Mouse (Mus musculus) G1E (cell line): ENCODE results near the gene Zg16. TPM values are rescaled to one million over a fixed set of nuclear protein-coding genes. Genes with fewer than 3 reads are reported as not detected.

ENCODE experiments used
- ATAC-seq: 2 replicates; pipeline ENCODE4 v1.8.0; 2016; ENCODE audit warnings: mild to moderate bottlenecking; ENCODE audit not compliant: insufficient number of reproducible peaks, poor library complexity, low FRiP score, severe bottlenecking; ENCODE audit errors: extremely low read depth
- DNase-seq: peaks from one replicate; pipeline ENCODE4 v3.0.0; 2012; ENCODE audit warnings: low spot score
- H3K27me3 ChIP-seq: 2 replicates; pipeline ENCODE4 v1.6.1; 2012; ENCODE audit warnings: mild to moderate bottlenecking, low read length, inconsistent platforms; ENCODE audit not compliant: insufficient read depth
- H3K36me3 ChIP-seq: replicated peaks from 2 replicates; pipeline ENCODE3; 2012; ENCODE audit warnings: mild to moderate bottlenecking, inconsistent platforms
- H3K4me1 ChIP-seq: 2 replicates; pipeline ENCODE4 v1.6.1; 2012; ENCODE audit warnings: low read depth, low read length, inconsistent platforms, mixed read lengths; ENCODE audit not compliant: insufficient read depth
- H3K4me3 ChIP-seq: 2 replicates; pipeline ENCODE4 v1.5.1; 2012; ENCODE audit warnings: low read depth, mild to moderate bottlenecking, inconsistent platforms, low read length, moderate library complexity, mixed read lengths
- H3K9me3 ChIP-seq: replicated peaks from 2 replicates; pipeline ENCODE4 v1.6.1; 2012; ENCODE audit warnings: inconsistent platforms
- CTCF ChIP-seq: IDR thresholded peaks from 2 replicates; pipeline ENCODE4 v1.5.1; 2012; ENCODE audit warnings: low read depth, low read length, inconsistent platforms, mixed read lengths
- GATA1 ChIP-seq: IDR thresholded peaks from 2 replicates; pipeline ENCODE4 v1.6.1; 2012; ENCODE audit warnings: borderline replicate concordance, low read length, inconsistent platforms, mixed read lengths
- GATA2 ChIP-seq: IDR thresholded peaks from 2 replicates; pipeline ENCODE4 v1.6.1; 2012; ENCODE audit warnings: low read depth, low read length, inconsistent platforms, borderline replicate concordance
- POLR2AphosphoS5 ChIP-seq: IDR thresholded peaks from 2 replicates; pipeline ENCODE4 v1.6.1; 2012; ENCODE audit warnings: low read depth, low read length, inconsistent platforms; ENCODE audit not compliant: insufficient replicate concordance
- TAL1 ChIP-seq: conservative IDR thresholded peaks from 2 replicates; pipeline ENCODE4 v1.6.1; 2012; ENCODE audit warnings: low read depth, low read length, inconsistent platforms, mixed read lengths
- polyA plus RNA-seq: library from polyadenylated mRNA; stranded (reverse); fragments of >175 nt; gene quantifications from 2 replicates; pipeline ENCODE4 v1.2.3, GENCODE M21; 2012
- total RNA-seq, 2 experiments: library from RNA; stranded (forward) in 1 of 2; stranded (reverse) in 1 of 2; fragments of 200-1000 nt in 1 of 2; fragments of >200 nt in 1 of 2; fragmentation: Nextera tagmentation in 1 of 2; gene quantifications; 2 replicates each; pipeline ENCODE4 v1.2.3; 2014 to 2017

Zg16 gene
- total and polyA plus RNA-seq, 3 experiments = 2.9 TPM; not detected in 2

GRCm38 (mm10) chr7:127014320-127014719, 72.8 kb downstream of the Zg16 start, which contains the start of gene Mvp:
Gene Mvp (minus strand): TSS chr7:127014621.
- no peak for ATAC-seq
- peak within 1 kb of the TSS; percentile 73 for H3K4me3 ChIP-seq
- peaks cover 86% of the 10 kb centered on the region for H3K4me1 ChIP-seq
- no peak for DNase-seq
- H3K9me3 ChIP-seq = no peaks in the 10 kb centered on the region
- H3K27me3 ChIP-seq = no peaks in the 10 kb centered on the region
- peaks cover 75% of the 10 kb centered on the region for H3K36me3 ChIP-seq
- TF ChIP-seq CTCF (no peak), TAL1 (no peak), POLR2AphosphoS5 (no peak), GATA2 (no peak), GATA1 (no peak)

GRCm38 (mm10) chr7:127013385-127013784, 73.7 kb downstream of the Zg16 start:
- H3K9me3 ChIP-seq = no peaks in the 10 kb centered on the region
- no peak overlapping the region; the same call in 1 of the 2 replicates for H3K4me3 ChIP-seq
- ATAC-seq = no peak
- peaks cover 86% of the 10 kb centered on the region for H3K4me1 ChIP-seq
- DNase-seq = no peak
- no peaks in the 10 kb centered on the region for H3K27me3 ChIP-seq
- peaks cover 71% of the 10 kb centered on the region for H3K36me3 ChIP-seq
- no peak for TF ChIP-seq POLR2AphosphoS5
- TF ChIP-seq TAL1 = no peak
- TF ChIP-seq CTCF = no peak
- no peak for TF ChIP-seq GATA1
- TF ChIP-seq GATA2 = no peak

GRCm38 (mm10) chr7:127012845-127013244, 74.3 kb downstream of the Zg16 start:
- ATAC-seq = no peak
- no peak for DNase-seq
- H3K4me1 ChIP-seq = peaks cover 86% of the 10 kb centered on the region
- peaks cover 67% of the 10 kb centered on the region for H3K36me3 ChIP-seq
- no peaks in the 10 kb centered on the region for H3K9me3 ChIP-seq
- H3K4me3 ChIP-seq = no peak overlapping the region
- no peak for TF ChIP-seq TAL1
- no peak for TF ChIP-seq CTCF
- no peak for TF ChIP-seq GATA1
- no peak for TF ChIP-seq POLR2AphosphoS5
- no peak for TF ChIP-seq GATA2
- no peaks in the 10 kb centered on the region for H3K27me3 ChIP-seq

- peaks cover 69% of the 10 kb centered on the region for H3K36me3 ChIP-seq
- H3K9me3 ChIP-seq = no peaks in the 10 kb centered on the region
- H3K4me3 ChIP-seq = no peak overlapping the region
- no peak for ATAC-seq
- DNase-seq = no peak
- no peaks in the 10 kb centered on the region for H3K27me3 ChIP-seq
- no peak for TF ChIP-seq CTCF
- no peak for TF ChIP-seq POLR2AphosphoS5
- TF ChIP-seq GATA1 = no peak
- TF ChIP-seq GATA2 = no peak
- TF ChIP-seq TAL1 = no peak
- peaks cover 87% of the 10 kb centered on the region for H3K4me1 ChIP-seq
These were observed 74.8 kb downstream of the Zg16 start for GRCm38 (mm10) chr7:127012374-127012773.

- peaks cover 71% of the 10 kb centered on the region for H3K36me3 ChIP-seq
- H3K4me1 ChIP-seq = peaks cover 92% of the 10 kb centered on the region
These were observed 75.4 kb downstream of the Zg16 start for GRCm38 (mm10) chr7:127011717-127012116.

GRCm38 (mm10) chr7:127011051-127011450, 76.1 kb downstream of the Zg16 start:
- peaks cover 87% of the 10 kb centered on the region for H3K4me1 ChIP-seq
- no peaks in the 10 kb centered on the region for H3K27me3 ChIP-seq
- TF ChIP-seq GATA1 (no peak), TAL1 (no peak), POLR2AphosphoS5 (no peak), CTCF (no peak)
- H3K9me3 ChIP-seq = no peaks in the 10 kb centered on the region
- no peak for DNase-seq
- no peak overlapping the region for H3K4me3 ChIP-seq
- no peak for ATAC-seq
- peaks cover 71% of the 10 kb centered on the region for H3K36me3 ChIP-seq

More at GRCm38 (mm10) chr7:127011717-127012116, 75.4 kb downstream of the Zg16 start:
- H3K9me3 ChIP-seq = no peaks in the 10 kb centered on the region
- no peak for DNase-seq
- ATAC-seq = no peak
- H3K27me3 ChIP-seq = no peaks in the 10 kb centered on the region
- H3K4me3 ChIP-seq = no peak overlapping the region
- no peak for TF ChIP-seq TAL1
- no peak for TF ChIP-seq GATA2
- TF ChIP-seq CTCF = no peak
- TF ChIP-seq GATA1 = no peak
- no peak for TF ChIP-seq POLR2AphosphoS5
